Mouse (Mus musculus): ENCODE results near the gene Rnf130.

- TF ChIP-seq CTCF (IDR thresholded peaks at IDR 0.05; ENCODE audit: low read depth) (no peak), EP300 (IDR thresholded peaks at IDR 0.05; ENCODE audit: low read depth) (no peak)
Observed at GRCm38 (mm10) chr11:49980681-49981235, 44.4 kb upstream of the Rnf130 start.
